Mouse (Mus musculus): Measurements from ENCODE around the gene Hipk3.

Hipk3 gene

GRCm38 (mm10) chr2:104471161-104471560 lies 23.1 kb downstream of the Hipk3 start:
- no peak for DNase-seq (ENCODE audit: low spot score in 2 of 2)

GRCm38 (mm10) chr2:104470536-104470935 lies 23.7 kb downstream of the Hipk3 start:
- DNase-seq (ENCODE audit: low spot score in 2 of 2): no peak

GRCm38 (mm10) chr2:104468419-104468818 lies 25.8 kb downstream of the Hipk3 start:
- DNase-seq (ENCODE audit: low spot score in 2 of 2): peak in 1 of 2 experiments; percentile 33

GRCm38 (mm10) chr2:104466908-104467616 lies 27.2 kb downstream of the Hipk3 start:
- peak; percentile 68 to 69 for DNase-seq (ENCODE audit: low spot score in 2 of 2)

- DNase-seq (ENCODE audit: low spot score in 2 of 2): no peak
These were observed 28.4 kb downstream of the Hipk3 start for GRCm38 (mm10) chr2:104465639-104466430.

- no peak for DNase-seq (ENCODE audit: low spot score in 2 of 2)
These were observed 34.2 kb downstream of the Hipk3 start for GRCm38 (mm10) chr2:104460021-104460420.

- DNase-seq (ENCODE audit: low spot score in 2 of 2): no peak
These were observed 35.5 kb downstream of the Hipk3 start for GRCm38 (mm10) chr2:104458569-104459332.

- DNase-seq (ENCODE audit: low spot score in 2 of 2): no peak
These were observed 37.1 kb downstream of the Hipk3 start for GRCm38 (mm10) chr2:104457106-104457505.

GRCm38 (mm10) chr2:104450685-104451084 lies 43.6 kb downstream of the Hipk3 start:
- no peak for DNase-seq (ENCODE audit: low spot score in 2 of 2)

GRCm38 (mm10) chr2:104449191-104449590 lies 45.1 kb downstream of the Hipk3 start:
- DNase-seq (ENCODE audit: low spot score in 2 of 2): peak in 1 of 2 experiments; percentile 36

- DNase-seq (ENCODE audit: low spot score in 2 of 2): no peak
These were observed 46.0 kb downstream of the Hipk3 start for GRCm38 (mm10) chr2:104448201-104448600.

- DNase-seq (ENCODE audit: low spot score in 2 of 2): no peak
These were observed 48.2 kb downstream of the Hipk3 start for GRCm38 (mm10) chr2:104446016-104446415.

- peak; percentile 44 to 71 for DNase-seq (ENCODE audit: low spot score in 2 of 2)
These were observed 49.5 kb downstream of the Hipk3 start for GRCm38 (mm10) chr2:104444776-104445175.

GRCm38 (mm10) chr2:104442341-104442740 lies 51.9 kb downstream of the Hipk3 start:
- DNase-seq (ENCODE audit: low spot score in 2 of 2): no peak

GRCm38 (mm10) chr2:104436226-104436625 lies 58.0 kb downstream of the Hipk3 start:
- DNase-seq (ENCODE audit: low spot score in 2 of 2): no peak

GRCm38 (mm10) chr2:104431067-104431466 lies 63.2 kb downstream of the Hipk3 start:
- no peak for DNase-seq (ENCODE audit: low spot score in 2 of 2)

- DNase-seq (ENCODE audit: low spot score in 2 of 2): no peak
These were observed 63.7 kb downstream of the Hipk3 start for GRCm38 (mm10) chr2:104430566-104430965.

- DNase-seq (ENCODE audit: low spot score in 2 of 2): no peak
These were observed 68.1 kb downstream of the Hipk3 start for GRCm38 (mm10) chr2:104426112-104426511.

- DNase-seq (ENCODE audit: low spot score in 2 of 2): no peak
These were observed 72.0 kb downstream of the Hipk3 start for GRCm38 (mm10) chr2:104422230-104422629.

GRCm38 (mm10) chr2:104420805-104421204 lies 73.4 kb downstream of the Hipk3 start:
- no peak for DNase-seq (ENCODE audit: low spot score in 2 of 2)

- no peak for DNase-seq (ENCODE audit: low spot score in 2 of 2)
These were observed 74.2 kb downstream of the Hipk3 start for GRCm38 (mm10) chr2:104419999-104420398.

- DNase-seq (ENCODE audit: low spot score in 2 of 2): no peak
These were observed 74.8 kb downstream of the Hipk3 start for GRCm38 (mm10) chr2:104419411-104419810.

All from heart, adult 9 months (tissue).